Mouse (Mus musculus) intestine, postnatal 0 days (tissue): ENCODE measurements around the gene Gm21976. TPM values are rescaled to one million over a fixed set of nuclear protein-coding genes. Genes with fewer than 3 reads are reported as not detected.
A peak's percentile ranks its signal among the peaks of the same experiment; 100 is the strongest.

ENCODE experiments used
- ATAC-seq: fragments of 200-750 bp; cut with Nextera tagmentation; 2 replicates; pipeline ENCODE4 v1.8.0; 2017; ENCODE audit warnings: mild to moderate bottlenecking, moderate TSS enrichment, moderate library complexity
- H3K27ac ChIP-seq: fragments of 300-500 bp; sonication (generic); 2 replicates; pipeline ENCODE4 v1.5.1; 2014; ENCODE audit warnings: mild to moderate bottlenecking, low read depth, low read length, moderate library complexity
- H3K27me3 ChIP-seq: fragments of 300-500 bp; sonication (generic); replicated peaks from 2 replicates; pipeline ENCODE4 v1.6.1; 2014; ENCODE audit warnings: low read length, mixed read lengths; ENCODE audit not compliant: control insufficient read depth, insufficient read depth
- H3K36me3 ChIP-seq: fragments of 300-500 bp; sonication (generic); 2 replicates; pipeline ENCODE4 v1.6.1; 2014; ENCODE audit warnings: mild to moderate bottlenecking, moderate library complexity; ENCODE audit not compliant: control insufficient read depth, insufficient read depth
- H3K4me1 ChIP-seq: fragments of 300-500 bp; sonication (generic); replicated peaks from 2 replicates; pipeline ENCODE4 v1.6.1; 2014; ENCODE audit warnings: antibody characterized with exemption, low read length, mixed read lengths; ENCODE audit not compliant: control insufficient read depth, insufficient read depth
- H3K4me2 ChIP-seq: fragments of 300-500 bp; sonication (generic); replicated peaks from 2 replicates; pipeline ENCODE4 v1.6.1; 2014; ENCODE audit warnings: low read depth, mild to moderate bottlenecking, moderate library complexity
- H3K4me3 ChIP-seq: fragments of 300-500 bp; sonication (generic); 2 replicates; pipeline ENCODE4 v1.5.1; 2014; ENCODE audit warnings: low read depth, low read length
- H3K9ac ChIP-seq: fragments of 300-500 bp; sonication (generic); 2 replicates; pipeline ENCODE4 v1.6.1; 2014; ENCODE audit warnings: mild to moderate bottlenecking, low read depth, low read length
- H3K9me3 ChIP-seq: fragments of 300-500 bp; sonication (generic); 2 replicates; pipeline ENCODE4 v1.6.1; 2016; ENCODE audit warnings: mixed run types; ENCODE audit not compliant: control insufficient read depth
- CTCF ChIP-seq: sonication (generic); IDR thresholded peaks from 2 replicates; pipeline ENCODE4 v1.5.1; 2016; ENCODE audit warnings: low read depth, mild to moderate bottlenecking, control low read depth, antibody characterized with exemption, moderate library complexity
- WGBS: fragments of 180-500 bp; shearing (Covaris S2); extraction: QIAGEN DNeasy Blood & Tissue Kit; methylation state at CpG from one replicate; pipeline ENCODE4 v1.1.7; 2014; 5-methylcytosine and 5-hydroxymethylcytosine counted together
- polyA plus RNA-seq: library from polyadenylated mRNA; unstranded; fragments of >200 nt; fragmentation: Nextera tagmentation; extraction: Ambion mirVana; gene quantifications from 2 replicates; pipeline ENCODE4 v1.2.1, GENCODE M21; 2015

Gm21976 gene
- polyA plus RNA-seq, 1 experiment from 2014 or later: not detected

GRCm38 (mm10) chr13:98306852-98307475 lies 27.3 kb downstream of the Gm21976 start:
- WGBS: 39% methylated on average over 14 of the region's 14 CpGs
- Histone ChIP-seq H3K4me2 (no peak overlapping the region), H3K36me3 (peaks cover 25% of the 10 kb centered on the region), H3K4me1 (0 out of 2 replicates have a peak, but pooled peaks cover 4% of the 10 kb centered on the region), H3K27ac (no peak overlapping the region), H3K9me3 (no peaks in the 10 kb centered on the region), H3K4me3 (no peak overlapping the region), H3K9ac (no peak overlapping the region), H3K27me3 (no peaks in the 10 kb centered on the region)
- TF ChIP-seq CTCF: no peak
- no peak for ATAC-seq

- 77% methylated on average over 5 of the region's 5 CpGs for WGBS
- no peak for TF ChIP-seq CTCF
- Histone ChIP-seq H3K4me3 (no peak overlapping the region), H3K4me1 (0 out of 2 replicates have a peak, but pooled peaks cover 4% of the 10 kb centered on the region), H3K27me3 (no peaks in the 10 kb centered on the region), H3K36me3 (peaks cover 34% of the 10 kb centered on the region), H3K27ac (no peak overlapping the region), H3K9me3 (no peaks in the 10 kb centered on the region), H3K9ac (no peak overlapping the region), H3K4me2 (no peak overlapping the region)
- no peak for ATAC-seq
Observed at GRCm38 (mm10) chr13:98308004-98308403, 28.3 kb downstream of the Gm21976 start.

GRCm38 (mm10) chr13:98308724-98309123 lies 29.0 kb downstream of the Gm21976 start:
- Histone ChIP-seq H3K4me1 (0 out of 2 replicates have a peak, but pooled peaks cover 4% of the 10 kb centered on the region), H3K4me2 (no peak overlapping the region), H3K36me3 (peaks cover 40% of the 10 kb centered on the region), H3K27ac (no peak overlapping the region), H3K9me3 (no peaks in the 10 kb centered on the region), H3K4me3 (no peak overlapping the region), H3K9ac (no peak overlapping the region), H3K27me3 (no peaks in the 10 kb centered on the region)
- ATAC-seq: no peak
- 69% methylated on average over 4 of the region's 4 CpGs for WGBS
- no peak for TF ChIP-seq CTCF

DNA sequence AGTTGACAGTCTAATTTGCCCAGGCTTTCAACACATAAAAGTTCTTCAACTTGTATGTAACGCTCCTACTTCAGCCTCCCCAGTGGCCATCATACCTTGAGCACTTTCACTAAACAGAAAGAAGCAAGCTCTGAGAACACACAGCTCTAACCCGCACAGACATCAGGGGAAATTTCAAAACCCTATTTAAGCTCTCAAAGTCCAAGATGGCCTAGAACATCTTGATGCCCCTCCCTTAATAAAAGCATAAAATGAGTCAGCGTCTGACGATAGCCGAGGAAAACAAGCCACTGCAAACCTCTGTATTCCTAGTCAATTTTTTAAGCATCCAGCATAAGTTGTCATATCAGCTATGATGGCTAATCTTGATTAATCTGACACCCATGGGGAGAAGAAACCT lies 31.9 kb downstream of the Gm21976 start:
- 40% methylated on average over 5 of the region's 5 CpGs for WGBS
- TF ChIP-seq CTCF: no peak
- Histone ChIP-seq H3K4me3 (no peak overlapping the region), H3K4me1 (peaks cover 8% of the 10 kb centered on the region; the same call in 1 of the 2 replicates), H3K36me3 (peaks cover 40% of the 10 kb centered on the region), H3K27ac (peak overlapping the region; percentile 54), H3K9ac (no peak overlapping the region), H3K27me3 (no peaks in the 10 kb centered on the region), H3K9me3 (no peaks in the 10 kb centered on the region), H3K4me2 (no peak overlapping the region)
- ATAC-seq: peak; percentile 73

DNA sequence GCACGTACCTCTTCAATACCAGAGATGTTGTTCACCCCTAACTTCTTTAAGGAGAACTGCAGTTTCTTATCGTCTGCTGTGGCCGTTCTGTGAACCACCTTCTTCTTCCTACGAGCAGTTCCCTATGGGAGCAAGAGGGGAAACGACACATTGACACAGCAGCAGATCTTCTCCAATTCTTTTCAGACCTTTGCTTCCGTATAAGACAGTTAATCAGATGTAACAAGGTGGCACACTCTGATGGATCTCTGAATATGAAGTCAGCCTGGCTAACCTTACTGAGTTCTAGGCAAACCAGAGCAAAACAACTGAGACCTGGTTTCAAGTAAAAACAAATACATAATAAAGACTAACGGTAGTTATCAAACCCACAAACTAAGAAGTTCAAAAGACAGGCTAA lies 33.9 kb downstream of the Gm21976 start:
- Histone ChIP-seq H3K4me3 (no peak overlapping the region), H3K27ac (no peak overlapping the region), H3K36me3 (peaks cover 36% of the 10 kb centered on the region), H3K9ac (no peak overlapping the region), H3K9me3 (no peaks in the 10 kb centered on the region), H3K27me3 (no peaks in the 10 kb centered on the region), H3K4me2 (no peak overlapping the region), H3K4me1 (peaks cover 11% of the 10 kb centered on the region; the same call in 1 of the 2 replicates)
- TF ChIP-seq CTCF: no peak
- 58% methylated on average over 7 of the region's 7 CpGs for WGBS
- ATAC-seq: no peak

DNA sequence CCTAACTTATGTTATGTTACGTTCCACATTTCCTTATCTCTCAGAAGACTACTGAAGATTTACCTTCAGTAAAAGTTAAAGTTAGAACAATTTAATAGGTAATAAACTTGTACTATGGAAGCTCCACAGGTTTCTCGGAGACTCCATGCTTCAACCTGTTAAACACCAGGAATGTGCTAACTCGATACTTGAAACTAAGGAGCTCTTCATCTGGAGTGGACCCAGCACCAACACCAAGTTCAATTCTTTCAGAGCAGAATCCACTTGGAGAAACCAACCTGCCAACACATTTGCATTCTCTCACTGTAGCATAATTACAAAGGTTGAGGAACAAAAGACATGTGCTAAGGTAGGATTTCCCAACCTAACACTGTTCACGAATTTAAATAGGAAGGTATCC lies 35.4 kb downstream of the Gm21976 start:
- ATAC-seq: no peak
- no peaks in the 10 kb centered on the region for H3K9me3 ChIP-seq
- 41% methylated on average over 4 of the region's 4 CpGs for WGBS
- H3K9ac ChIP-seq: no peak overlapping the region
- no peaks in the 10 kb centered on the region for H3K27me3 ChIP-seq
- peaks cover 31% of the 10 kb centered on the region for H3K36me3 ChIP-seq
- peak overlapping the region; percentile 73 for H3K4me2 ChIP-seq
- H3K4me1 ChIP-seq: peaks cover 11% of the 10 kb centered on the region; the same call in 1 of the 2 replicates
- H3K4me3 ChIP-seq: peak overlapping the region; percentile 87; the same call in 1 of the 2 replicates
- H3K27ac ChIP-seq: no peak overlapping the region
- no peak for TF ChIP-seq CTCF
